ENCODE assay signal across 19 mouse cellular contexts in genomic region chr2:135761226-135761802, GRCm38 (mm10).
DNase-seq lines count a peak whose midpoint lies in the region; ATAC-seq lines count a peak whose summit lies in the region.
"Had no signal": no experiment of that assay in that cellular context is flagged by ENCODE, and none has a peak within 500 bp of the region (broad histone marks: within the 10 kb centered on the region; RNA-seq: fewer than 3 reads in every experiment).

No protein-coding gene starts in this region.

- peaks cover 27% of the 10 kb centered on the region for H3K4me1 ChIP-seq in heart, embryonic 12.5 days (replicated peaks)
- H3K4me1 ChIP-seq in midbrain, embryonic 13.5 days (replicated peaks), result peaks cover 15% of the 10 kb centered on the region

- no peaks in the 10 kb centered on the region for H3K27me3 ChIP-seq in heart, embryonic 12.5 days (replicated peaks)
- H3K27me3 ChIP-seq in midbrain, embryonic 13.5 days, result no peaks in the 10 kb centered on the region
- H3K27me3 ChIP-seq: liver, embryonic 13.5 days; neural tube, embryonic 15.5 days; Patski had no signal

- no peak for ATAC-seq in heart, embryonic 12.5 days (ENCODE audit: insufficient number of reproducible peaks, low FRiP score)
- ATAC-seq in midbrain, embryonic 13.5 days, result no peak
- ATAC-seq: Patski had no signal

- no peaks in the 10 kb centered on the region for H3K36me3 ChIP-seq in heart, embryonic 12.5 days
- no peaks in the 10 kb centered on the region for H3K36me3 ChIP-seq in midbrain, embryonic 13.5 days
- H3K36me3 ChIP-seq: liver, embryonic 13.5 days; neural tube, embryonic 15.5 days had no signal

- intact Hi-C loops in heart, postnatal 36 days (cut with DNase I), result loop anchor here (5.0 kb wide), 1 partner anchor 41 kb away; no protein-coding TSS in a partner anchor

- DNase-seq in adrenal gland, postnatal 14 days, result peak; percentile 41
- no peak for DNase-seq in adrenal gland, postnatal 36 days
- DNase-seq in heart, postnatal 36 days, result no peak
- peak; percentile 20 for DNase-seq in ovary, adult 18-20 months (ENCODE audit: low spot score)
- no peak for DNase-seq in ovary, postnatal 10 days (ENCODE audit: low spot score)
- peak; percentile 54 for DNase-seq in testis, postnatal 10 days (ENCODE audit: low spot score)
- DNase-seq: gastrocnemius, postnatal 36 days; kidney, adult 2 months; kidney, postnatal 36 days; left cerebral cortex, postnatal 4 days; liver, embryonic 13.5 days; lung, postnatal 10 days; thymus, postnatal 36 days had no signal

- WGBS in heart, embryonic 12.5 days, result 65% methylated on average over 8 of the region's 8 CpGs
- WGBS in midbrain, embryonic 13.5 days, result 85% methylated on average over 8 of the region's 8 CpGs

- H3K4me2 ChIP-seq in heart, embryonic 12.5 days, result no peak overlapping the region
- no peak overlapping the region for H3K4me2 ChIP-seq in midbrain, embryonic 13.5 days (replicated peaks)
- H3K4me2 ChIP-seq: hindbrain, embryonic 14.5 days; liver, embryonic 13.5 days; midbrain, embryonic 11.5 days; neural tube, embryonic 15.5 days had no signal

- H3K9me3 ChIP-seq in heart, embryonic 12.5 days (replicated peaks), result no peaks in the 10 kb centered on the region
- no peaks in the 10 kb centered on the region for H3K9me3 ChIP-seq in midbrain, embryonic 13.5 days
- H3K9me3 ChIP-seq: liver, embryonic 13.5 days; neural tube, embryonic 15.5 days had no signal

- peak overlapping the region; percentile 73 for H3K27ac ChIP-seq in heart, embryonic 12.5 days (ENCODE audit: poor library complexity, severe bottlenecking)
- no peak overlapping the region for H3K27ac ChIP-seq in midbrain, embryonic 13.5 days
- H3K27ac ChIP-seq: hindbrain, embryonic 14.5 days; liver, embryonic 13.5 days; neural tube, embryonic 15.5 days had no signal

- no peak overlapping the region for H3K4me3 ChIP-seq in heart, embryonic 12.5 days
- H3K4me3 ChIP-seq in midbrain, embryonic 13.5 days (replicated peaks), result no peak overlapping the region
- H3K4me3 ChIP-seq: liver, embryonic 13.5 days; neural tube, embryonic 15.5 days had no signal

- H3K9ac ChIP-seq in heart, embryonic 12.5 days, result no peak overlapping the region
- H3K9ac ChIP-seq in midbrain, embryonic 13.5 days (replicated peaks), result no peak overlapping the region
- H3K9ac ChIP-seq: hindbrain, embryonic 14.5 days; liver, embryonic 13.5 days; neural tube, embryonic 15.5 days had no signal

Comparison
In these comparisons a context has a peak if more than half of its experiments do, and no peak if none do; other contexts are left out.
1. DNase-seq: peak in adrenal gland, postnatal 14 days (single experiment), ovary, adult 18-20 months (single experiment) and testis, postnatal 10 days (single experiment); none in adrenal gland, postnatal 36 days (0 of 2), heart, postnatal 36 days (0 of 2) and ovary, postnatal 10 days (single experiment).